Mouse (Mus musculus): ENCODE data around the gene Gm5089. TPM values are rescaled to one million over a fixed set of nuclear protein-coding genes. Genes with fewer than 3 reads are reported as not detected.

The Gm5089 gene
- polyA plus RNA-seq, 1 experiment from 2014 or later = not detected

Other genes starting within 250 kb of the Gm5089 start
- not detected in 2 replicates for gene Zic5, start 14.6 kb upstream of the Gm5089 start, polyA plus RNA-seq (2014; fragmentation: Nextera tagmentation; extraction: Ambion mirVana)
- not detected in 2 replicates for gene Zic2, start 24.3 kb upstream of the Gm5089 start, polyA plus RNA-seq (2014; fragmentation: Nextera tagmentation; extraction: Ambion mirVana)
- not detected in 2 replicates for gene Gm10837, start 39.5 kb upstream of the Gm5089 start, polyA plus RNA-seq (2014; fragmentation: Nextera tagmentation; extraction: Ambion mirVana)
- gene Pcca, start 83.2 kb upstream of the Gm5089 start, polyA plus RNA-seq (2014; fragmentation: Nextera tagmentation; extraction: Ambion mirVana) = 21.5 and 24.6 TPM in 2 replicates